Mouse (Mus musculus): Measurements from ENCODE around the gene Tomm20. TPM values are rescaled to one million over a fixed set of nuclear protein-coding genes. Genes with fewer than 3 reads are reported as not detected.
"Not testable (repeated sequence)": the region's sequence is repeated elsewhere in the genome, so short reads cannot be mapped to it uniquely, and the experiment has no call there.

Tomm20 gene
- polyA plus RNA-seq, 1 experiment from 2014 or later: 329 TPM

DNA sequence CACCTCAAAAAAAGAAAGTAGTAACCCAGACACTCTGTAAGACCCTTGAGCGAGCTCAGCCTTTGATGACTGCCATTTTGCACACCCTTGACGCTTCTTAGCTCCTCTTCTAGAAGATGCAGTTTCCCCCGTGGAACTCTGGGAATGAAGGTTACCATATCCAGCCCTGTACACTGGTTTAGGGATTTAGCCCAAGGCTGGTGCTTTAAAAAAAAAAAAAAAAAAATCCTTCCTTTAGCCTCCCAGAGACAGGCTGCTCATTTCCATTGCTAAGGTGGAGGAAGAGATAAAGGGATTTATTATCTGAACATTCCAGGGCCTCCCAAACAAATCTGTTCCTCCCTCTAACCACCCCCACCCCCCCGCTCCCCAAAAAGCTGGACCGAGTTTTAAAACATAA, 61.9 kb downstream of the Tomm20 start:
- no peak overlapping the region for H3K4me3 ChIP-seq (ENCODE audit: low read length)
- H3K9ac ChIP-seq (ENCODE audit: low read depth, low read length): no peak overlapping the region
- WGBS: 65% methylated on average over 5 of the region's 5 CpGs
- no peaks in the 10 kb centered on the region for H3K36me3 ChIP-seq (ENCODE audit: control insufficient read depth, insufficient read depth, low read length)
- ATAC-seq: no peak
- no peaks in the 10 kb centered on the region for H3K27me3 ChIP-seq (replicated peaks; ENCODE audit: control insufficient read depth, insufficient read depth, low read length)
- H3K27ac ChIP-seq (ENCODE audit: low read length): no peak overlapping the region
- H3K4me1 ChIP-seq (ENCODE audit: control insufficient read depth, insufficient read depth, low read length): peaks cover 12% of the 10 kb centered on the region
- no peak overlapping the region for H3K4me2 ChIP-seq (ENCODE audit: low read depth, low read length)
- no peaks in the 10 kb centered on the region for H3K9me3 ChIP-seq (ENCODE audit: control insufficient read depth, low read length)

DNA sequence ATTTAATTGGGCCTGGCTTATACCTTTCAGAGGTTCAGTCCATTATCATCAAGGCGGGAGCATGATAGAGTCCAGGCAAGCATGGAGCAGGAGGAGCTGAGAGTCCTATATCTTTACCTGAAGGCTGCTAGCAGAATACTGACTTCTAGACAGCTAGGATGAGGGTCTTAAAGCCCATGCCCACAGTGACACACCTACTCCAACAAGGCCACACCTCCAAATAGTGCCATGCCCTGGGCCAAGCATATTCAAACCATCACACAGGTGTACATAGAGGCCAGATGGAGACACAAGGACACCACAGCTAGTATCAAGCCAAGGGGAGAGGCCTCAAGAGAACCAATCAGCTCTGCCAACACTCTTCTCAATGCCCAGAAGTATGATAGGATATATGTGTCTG, 63.1 kb downstream of the Tomm20 start:
- WGBS: 100% methylated on average over 1 of the region's 1 CpGs
- H3K9me3 ChIP-seq (ENCODE audit: control insufficient read depth, low read length); H3K4me3 ChIP-seq (ENCODE audit: low read length); H3K27me3 ChIP-seq (replicated peaks; ENCODE audit: control insufficient read depth, insufficient read depth, low read length); H3K27ac ChIP-seq (ENCODE audit: low read length); H3K4me2 ChIP-seq (ENCODE audit: low read depth, low read length); ATAC-seq; H3K9ac ChIP-seq (ENCODE audit: low read depth, low read length); H3K36me3 ChIP-seq (ENCODE audit: control insufficient read depth, insufficient read depth, low read length): not testable (repeated sequence)
- peaks cover 12% of the 10 kb centered on the region for H3K4me1 ChIP-seq (ENCODE audit: control insufficient read depth, insufficient read depth, low read length)

DNA sequence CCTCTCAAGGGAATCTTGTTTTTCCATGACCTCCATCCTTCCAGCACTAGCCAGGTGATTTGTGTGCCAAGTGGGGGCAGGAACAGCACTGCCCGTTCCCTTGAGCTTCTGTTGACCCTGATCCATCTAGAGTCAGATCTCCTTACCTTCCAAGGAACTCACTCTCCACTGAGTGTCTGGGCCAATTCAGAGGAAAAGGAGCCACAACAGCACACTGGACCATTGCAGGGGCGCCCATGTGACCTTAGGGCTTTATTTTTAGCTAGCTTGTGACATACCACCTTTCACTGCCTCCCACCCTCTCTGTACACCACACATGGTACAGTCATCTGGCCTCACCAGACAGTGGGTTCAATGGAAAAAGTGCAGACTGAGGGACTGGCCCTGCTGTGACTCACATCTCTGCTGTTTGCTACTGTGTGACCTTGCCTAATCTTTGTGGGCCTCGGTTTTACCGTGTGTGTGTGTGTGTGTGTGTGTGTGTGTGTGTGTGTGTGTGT, 64.0 kb downstream of the Tomm20 start:
- no peaks in the 10 kb centered on the region for H3K27me3 ChIP-seq (replicated peaks; ENCODE audit: control insufficient read depth, insufficient read depth, low read length)
- peaks cover 15% of the 10 kb centered on the region for H3K4me1 ChIP-seq (ENCODE audit: control insufficient read depth, insufficient read depth, low read length)
- no peak overlapping the region for H3K4me3 ChIP-seq (ENCODE audit: low read length)
- H3K9me3 ChIP-seq (ENCODE audit: control insufficient read depth, low read length): no peaks in the 10 kb centered on the region
- no peak overlapping the region for H3K9ac ChIP-seq (ENCODE audit: low read depth, low read length)
- ATAC-seq: no peak
- H3K36me3 ChIP-seq (ENCODE audit: control insufficient read depth, insufficient read depth, low read length): no peaks in the 10 kb centered on the region
- H3K27ac ChIP-seq (ENCODE audit: low read length): no peak overlapping the region
- WGBS: 83% methylated on average over 4 of the region's 4 CpGs
- H3K4me2 ChIP-seq (ENCODE audit: low read depth, low read length): no peak overlapping the region

Other genes starting within 250 kb of the Tomm20 start
- gene Rbm34, start 25.2 kb upstream of the Tomm20 start, polyA plus RNA-seq (2015; fragmentation: Nextera tagmentation; extraction: Ambion mirVana): 20.6 and 22.0 TPM in 2 replicates
- 17.3 and 19.1 TPM in 2 replicates for gene Pard3, start 118.0 kb upstream of the Tomm20 start, polyA plus RNA-seq (2015; fragmentation: Nextera tagmentation; extraction: Ambion mirVana)

Data from intestine, embryonic 16.5 days (tissue).